Mouse (Mus musculus) lung, postnatal 10 days (tissue): ENCODE measurements around the gene Scarf2.
A peak's percentile ranks its signal among the peaks of the same experiment; 100 is the strongest.

Experiments
- DNase-seq: peaks from one replicate; pipeline ENCODE4 v3.0.0; 2021

Scarf2 gene

DNA sequence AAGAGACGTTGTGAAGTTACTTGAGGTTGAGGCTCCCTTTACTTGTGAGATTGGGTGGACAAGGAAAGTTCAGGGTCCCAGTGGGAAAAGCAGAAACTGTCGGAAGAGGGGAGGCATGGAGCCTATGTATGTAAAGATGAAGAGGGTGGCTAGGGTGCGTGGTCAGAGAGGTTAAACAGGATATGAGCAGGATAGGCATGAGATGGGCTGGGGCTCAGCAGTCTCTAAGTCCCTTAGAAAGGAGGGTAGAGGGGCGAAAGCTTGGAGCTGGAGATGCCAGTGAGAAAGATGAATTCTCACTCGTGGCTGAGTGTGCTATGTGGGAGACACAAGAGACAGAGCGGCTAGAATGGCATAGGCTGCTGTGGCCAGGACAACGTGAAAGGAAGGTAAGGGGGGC is 35.7 kb downstream of the Scarf2 start, which contains the start of gene B830017H08Rik:
B830017H08Rik (plus strand) TSS at position 301 of the 400 bp plus-strand sequence.
- no peak for DNase-seq

DNA sequence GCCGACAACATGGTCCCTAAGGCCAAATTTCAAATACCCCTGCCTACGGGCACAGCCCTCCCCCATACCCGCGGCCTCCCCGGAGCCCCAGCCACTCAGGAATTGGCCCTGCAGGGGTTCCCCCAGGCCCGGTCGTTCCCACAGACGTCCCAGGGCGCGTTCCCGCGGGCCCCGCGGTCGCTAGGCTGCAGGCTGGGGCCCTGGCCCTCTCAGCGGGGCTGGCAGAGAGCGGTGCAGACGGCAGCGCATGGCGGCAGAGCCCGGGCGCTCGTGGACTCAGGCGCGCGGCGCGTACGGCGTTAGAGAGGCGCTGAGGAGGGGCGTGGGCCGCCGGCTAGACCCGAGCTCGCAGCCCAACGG is 36.2 kb downstream of the Scarf2 start:
- DNase-seq = no peak

DNA sequence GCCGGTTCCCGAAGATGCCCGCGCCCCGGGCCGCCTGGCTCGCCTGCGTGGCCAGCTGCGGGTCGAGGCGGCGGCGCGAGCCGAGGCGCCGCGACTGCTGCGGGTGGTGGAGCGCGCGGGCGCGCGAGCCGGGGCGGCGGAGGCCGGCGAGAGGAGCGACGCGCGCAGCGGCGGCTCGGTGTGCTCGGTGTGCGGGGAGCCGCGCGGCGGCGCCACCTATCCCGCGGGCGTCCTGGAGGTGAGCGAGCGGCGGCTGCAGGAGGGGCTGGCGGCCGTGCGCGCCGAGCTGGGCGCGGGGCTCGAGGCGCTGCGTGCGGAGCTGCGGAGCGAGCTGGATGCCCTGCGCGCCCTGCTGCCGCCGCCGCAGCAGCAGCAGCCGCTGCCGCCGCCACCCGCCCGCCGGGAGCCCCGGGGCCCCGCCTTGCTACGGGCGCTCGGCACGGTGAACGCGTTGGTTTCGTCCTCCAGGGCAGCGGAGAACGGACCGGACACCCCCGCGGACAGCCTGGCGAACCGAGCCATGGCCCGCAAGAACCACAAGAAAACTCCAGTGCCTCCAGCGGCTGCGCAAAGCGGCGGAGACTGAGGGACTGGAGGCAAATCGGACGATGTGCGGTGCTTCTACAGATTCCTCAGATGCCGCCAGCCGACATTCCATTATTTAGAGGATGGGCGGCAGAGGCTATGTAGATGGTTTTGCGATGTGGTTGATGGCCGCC is 36.8 kb downstream of the Scarf2 start:
- DNase-seq = no peak

DNA sequence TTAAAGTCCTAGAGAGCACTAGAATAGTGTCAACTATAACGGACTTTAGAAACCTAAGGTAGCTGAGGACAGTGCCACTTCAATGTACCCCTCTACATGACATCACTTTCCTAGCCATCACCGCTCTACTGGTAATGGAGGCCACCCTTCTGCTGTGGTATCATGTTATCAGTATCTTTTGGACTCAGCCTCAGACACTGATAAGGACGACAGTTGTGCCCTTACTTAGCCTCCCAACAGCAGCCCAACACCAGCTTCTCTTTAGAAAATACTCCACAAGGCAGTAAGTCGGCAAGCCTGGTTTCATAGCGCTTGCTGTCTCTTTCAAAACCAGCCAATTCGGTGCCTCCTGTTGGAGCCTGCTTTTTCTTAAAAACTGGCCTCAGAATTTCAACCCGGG is 37.5 kb downstream of the Scarf2 start:
- DNase-seq = no peak

DNA sequence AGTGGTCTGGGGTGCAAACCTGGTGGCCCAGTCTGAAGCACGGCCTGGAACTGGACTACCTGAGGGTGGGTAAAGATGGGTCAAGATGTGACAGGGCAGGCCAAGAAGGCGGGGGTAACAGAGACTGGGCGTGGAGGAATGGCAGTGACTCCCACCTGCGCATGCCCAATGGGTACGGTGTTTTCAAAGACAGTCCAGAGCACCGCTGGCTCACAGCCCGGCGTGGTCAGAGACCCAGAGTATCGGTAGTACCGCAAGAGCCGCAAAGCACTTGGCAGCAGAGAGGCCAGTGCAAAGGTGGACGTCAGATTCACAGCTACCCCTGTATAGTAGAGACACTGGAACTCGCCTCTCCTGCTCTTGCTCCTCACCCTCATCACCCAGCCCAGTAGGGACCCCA is 38.4 kb downstream of the Scarf2 start:
- DNase-seq = no peak

DNA sequence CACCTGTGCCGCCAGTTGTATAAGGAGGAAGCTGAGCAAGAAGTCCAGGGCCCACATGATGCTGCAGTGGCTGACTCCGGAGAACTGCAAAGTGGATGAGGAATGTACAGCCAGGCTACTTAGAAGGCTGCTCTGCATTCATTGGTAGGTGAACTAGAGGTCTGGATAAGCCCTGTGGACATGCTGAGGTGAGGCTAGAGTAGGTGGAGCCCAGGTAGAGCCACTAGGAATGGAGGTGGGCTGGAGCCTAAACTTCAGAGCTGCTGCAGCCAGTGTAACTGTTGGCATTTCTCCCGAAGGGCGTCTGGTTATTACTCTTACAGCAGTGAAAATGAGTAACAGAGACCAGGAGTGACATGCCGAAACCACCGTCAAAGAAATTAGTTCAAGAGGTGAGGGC is 41.0 kb downstream of the Scarf2 start, which contains the start of gene Car15:
Car15 (minus strand) TSS at position 314 of the 400 bp plus-strand sequence.
- DNase-seq = no peak

DNA sequence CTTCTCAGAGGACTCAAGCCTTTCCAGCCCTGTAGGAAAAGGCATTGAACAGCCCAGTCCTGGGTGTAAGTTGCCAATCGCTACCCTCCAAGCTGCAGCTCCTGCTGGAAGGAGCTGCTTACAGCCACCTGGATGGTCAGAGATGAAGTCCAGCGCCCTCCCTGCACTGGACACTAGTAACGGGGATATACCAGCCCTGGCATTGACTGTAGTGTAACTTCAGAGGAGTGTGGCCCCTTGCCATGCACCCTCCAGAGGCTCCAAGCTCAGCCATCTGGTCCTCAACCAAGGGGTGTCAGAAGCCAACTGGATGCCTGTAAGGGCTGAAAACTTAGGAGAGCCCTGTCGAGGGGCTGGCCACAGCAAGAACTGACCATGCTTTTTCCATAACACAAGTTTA is 42.9 kb downstream of the Scarf2 start:
- DNase-seq = no peak

DNA sequence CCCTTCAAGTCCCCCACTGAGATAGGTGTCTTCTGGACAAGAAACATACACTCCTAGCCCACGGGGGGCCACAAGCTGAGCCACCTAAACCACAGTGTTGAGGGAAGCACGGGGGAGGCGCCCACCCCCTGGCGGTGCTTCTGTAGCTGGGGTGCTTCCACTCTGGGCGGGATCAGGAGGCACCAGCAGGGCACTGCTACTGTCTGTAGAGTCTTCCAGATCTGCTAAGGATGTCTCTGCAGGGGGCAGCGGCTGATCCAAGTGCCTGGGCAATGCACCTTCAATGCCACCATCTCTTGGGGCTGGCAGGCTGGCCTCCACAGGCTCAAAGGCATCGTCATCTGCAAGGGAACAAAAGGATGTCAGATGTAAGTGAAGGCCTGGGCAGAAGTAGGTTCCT is 45.4 kb downstream of the Scarf2 start:
- no peak for DNase-seq

DNA sequence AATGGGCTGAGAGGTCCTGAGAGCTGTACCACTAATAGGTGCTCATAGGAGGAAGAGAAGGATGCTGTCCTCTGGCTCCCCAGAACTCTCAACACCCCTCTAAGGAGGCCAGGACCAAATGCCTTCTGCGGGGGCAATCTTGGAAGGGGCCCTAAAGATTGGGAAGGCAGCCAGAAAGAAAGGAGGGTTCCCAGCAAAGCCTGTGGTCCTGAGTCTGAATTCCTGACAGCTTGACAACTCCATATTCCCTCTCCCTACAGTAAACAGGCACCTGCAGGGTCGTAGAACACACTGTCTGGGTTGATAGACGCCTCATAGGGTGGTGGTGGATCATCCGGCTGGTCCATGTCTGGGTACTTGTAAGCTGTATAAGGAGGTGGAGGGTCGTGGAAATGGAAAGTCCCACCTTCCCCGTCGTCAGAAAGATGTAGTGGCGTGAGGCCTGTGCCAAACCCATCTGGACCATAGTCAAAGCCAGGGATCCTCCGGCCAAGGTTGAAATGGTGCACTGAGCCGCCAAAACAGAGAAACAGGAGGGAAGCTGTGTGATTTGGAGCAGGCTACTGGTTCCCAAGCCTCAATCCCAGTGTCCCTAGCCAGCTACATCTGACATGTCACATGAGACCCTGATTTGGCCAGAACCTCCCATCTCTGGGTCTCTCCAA is 46.8 kb downstream of the Scarf2 start:
- DNase-seq = no peak

DNA sequence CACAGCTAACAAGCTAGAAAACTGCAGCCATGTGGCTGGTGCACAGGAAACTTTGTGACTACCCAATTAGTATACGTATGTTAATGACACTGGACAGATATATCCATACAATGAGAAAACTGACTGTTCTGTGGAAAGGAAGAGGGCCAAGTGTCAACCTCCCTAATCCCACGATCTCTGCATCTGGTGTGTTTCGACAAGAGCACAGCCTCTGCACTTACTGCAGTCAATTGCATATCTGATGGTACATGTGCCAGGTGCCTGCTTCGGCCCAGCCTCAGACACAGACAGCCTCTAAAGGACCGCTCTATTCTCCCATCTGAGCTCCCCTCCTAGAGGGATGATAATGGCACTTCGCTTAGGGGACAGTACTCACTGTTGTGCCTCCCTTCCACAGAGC is 51.3 kb downstream of the Scarf2 start:
- DNase-seq = no peak

DNA sequence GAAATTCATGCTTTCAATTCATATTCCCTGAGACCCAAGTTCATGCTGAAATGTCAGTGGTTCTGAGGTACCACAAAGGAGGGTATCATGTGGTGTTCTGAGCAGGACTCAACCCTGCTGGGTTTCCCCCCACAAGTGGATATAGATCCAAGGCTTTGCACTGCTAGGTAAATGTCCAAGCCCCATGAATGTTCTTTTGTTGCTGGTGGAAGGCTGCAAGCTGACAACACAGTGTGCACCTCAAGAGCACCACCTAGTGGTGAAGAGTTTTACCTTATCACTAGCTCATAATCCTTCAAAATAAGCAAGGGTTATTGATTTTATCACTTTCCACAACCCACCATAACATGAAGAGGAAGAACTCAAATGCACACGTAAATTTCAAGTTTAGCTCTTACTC is 51.8 kb downstream of the Scarf2 start:
- DNase-seq = peak; percentile 66

DNA sequence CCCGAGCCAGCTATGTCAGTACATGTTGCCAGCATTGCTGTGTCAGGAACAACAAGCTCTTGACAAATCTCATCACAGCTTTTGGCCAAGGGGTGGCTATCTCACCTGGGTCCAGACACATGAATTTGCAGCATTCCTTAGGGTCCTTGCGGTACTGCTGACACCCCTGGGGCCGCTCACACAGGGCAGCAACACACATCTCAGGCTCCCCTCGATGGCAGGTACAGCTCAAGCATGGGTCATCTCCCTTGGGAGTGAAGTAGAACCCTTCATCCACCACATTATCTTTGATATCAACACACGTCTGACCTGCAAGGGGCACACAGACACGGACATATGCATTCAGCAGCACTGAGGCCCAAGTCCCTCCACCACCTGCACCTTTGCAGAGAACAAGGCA is 52.4 kb downstream of the Scarf2 start:
- DNase-seq = no peak

DNA sequence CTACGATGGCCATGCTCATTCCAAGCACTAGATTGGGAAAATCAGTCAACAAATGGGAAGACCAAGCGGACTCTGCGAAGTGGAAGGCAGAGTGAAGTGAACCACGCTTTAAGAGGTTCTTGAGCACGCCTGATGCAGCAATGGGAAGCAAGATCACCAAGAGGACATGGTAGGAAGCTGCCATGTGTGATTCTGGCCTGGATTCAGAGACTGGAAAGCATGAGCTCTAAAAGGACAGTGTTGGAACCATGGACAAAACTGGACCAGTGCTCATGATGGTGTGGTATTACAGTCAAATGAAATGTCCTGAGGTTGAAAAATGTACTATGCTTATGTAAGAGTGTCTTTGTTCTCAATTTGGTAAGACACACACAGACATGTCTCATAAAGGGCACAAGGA is 54.2 kb downstream of the Scarf2 start:
- no peak for DNase-seq

DNA sequence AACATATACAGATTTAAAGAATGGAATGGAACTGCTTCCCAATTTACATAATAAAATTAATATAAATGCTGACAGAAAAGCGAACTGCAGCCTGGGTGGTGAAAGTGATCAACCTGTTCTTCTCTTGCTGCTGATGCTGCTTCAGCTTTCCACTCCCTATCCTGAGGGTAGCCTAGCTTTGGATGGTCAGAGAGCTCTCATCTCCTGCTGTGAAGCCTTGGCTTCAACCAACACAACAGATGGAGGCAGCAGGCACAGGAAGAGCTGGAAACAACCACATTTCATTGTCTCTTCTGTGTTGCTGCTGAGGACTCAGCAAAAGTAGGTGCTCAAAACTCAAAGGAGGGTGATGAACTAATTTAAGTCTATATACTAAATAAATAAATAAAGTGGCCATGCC is 54.8 kb downstream of the Scarf2 start:
- no peak for DNase-seq

DNA sequence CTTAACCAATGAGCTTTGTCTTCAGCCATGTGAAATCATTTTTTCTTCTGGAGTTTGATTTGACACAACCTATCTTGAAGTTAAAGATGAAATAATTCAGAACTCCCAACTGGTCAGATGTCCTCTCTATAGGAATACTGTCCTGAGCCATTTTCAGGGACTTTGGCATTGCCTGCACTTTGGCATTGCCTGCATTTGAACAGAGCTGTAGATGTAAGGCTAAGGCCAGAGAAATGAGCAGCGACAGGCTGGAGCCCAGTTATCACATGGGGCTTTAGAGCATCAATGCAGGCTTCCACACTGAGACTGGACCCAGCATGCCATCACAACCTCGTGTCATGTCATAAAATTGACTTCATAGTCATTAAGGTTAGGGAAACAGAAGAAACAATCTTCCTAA is 56.2 kb downstream of the Scarf2 start:
- no peak for DNase-seq

DNA sequence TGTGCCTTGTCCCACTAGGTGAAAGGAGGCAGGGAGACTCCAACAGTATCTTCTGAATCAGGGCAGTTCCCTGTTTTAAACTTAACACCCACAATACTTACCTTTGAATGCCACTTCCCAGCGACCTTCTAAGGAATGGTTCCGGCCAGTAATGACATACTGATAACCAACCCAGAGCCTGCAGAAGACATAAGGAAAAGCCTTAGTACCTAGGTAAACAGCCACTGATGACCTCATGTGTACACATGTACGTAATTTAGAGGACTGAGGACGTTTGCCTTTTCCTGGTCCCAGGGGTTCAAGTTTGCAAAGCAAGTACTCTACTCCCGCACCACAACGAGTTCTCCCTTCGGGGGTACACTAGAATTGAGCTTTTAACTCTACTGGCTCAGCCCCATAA is 60.1 kb downstream of the Scarf2 start:
- no peak for DNase-seq
